Mouse (Mus musculus) heart, postnatal 0 days (tissue): Measurements from ENCODE around the gene Slit2. TPM values are rescaled to one million over a fixed set of nuclear protein-coding genes. Genes with fewer than 3 reads are reported as not detected.
A peak's percentile ranks its signal among the peaks of the same experiment; 100 is the strongest.

ENCODE experiments used
- ATAC-seq: fragments of 200-750 bp; cut with Nextera tagmentation; 2 replicates; pipeline ENCODE4 v1.8.0; 2017; ENCODE audit warnings: low read depth, moderate number of reproducible peaks, moderate library complexity; ENCODE audit not compliant: insufficient read depth
- DNase-seq: peaks from one replicate; pipeline ENCODE4 v3.0.0-alpha.2; 2016; ENCODE audit warnings: low spot score
- H3K27ac ChIP-seq: fragments of 300-500 bp; sonication (generic); 2 replicates; pipeline ENCODE4 v1.5.1; 2014; ENCODE audit warnings: low read depth, mild to moderate bottlenecking
- H3K27me3 ChIP-seq: fragments of 300-500 bp; sonication (generic); 2 replicates; pipeline ENCODE4 v1.6.1; 2014; ENCODE audit warnings: low read length, mixed read lengths; ENCODE audit not compliant: control insufficient read depth, insufficient read depth
- H3K36me3 ChIP-seq: fragments of 300-500 bp; sonication (generic); replicated peaks from 2 replicates; pipeline ENCODE4 v1.6.1; 2014; ENCODE audit warnings: low read length, mixed read lengths; ENCODE audit not compliant: control insufficient read depth, insufficient read depth
- H3K4me1 ChIP-seq: fragments of 300-500 bp; sonication (generic); 2 replicates; pipeline ENCODE4 v1.6.1; 2014; ENCODE audit warnings: antibody characterized with exemption; ENCODE audit not compliant: control insufficient read depth, insufficient read depth
- H3K4me2 ChIP-seq: fragments of 300-500 bp; sonication (generic); 2 replicates; pipeline ENCODE4 v1.6.1; 2014; ENCODE audit warnings: low read depth, mild to moderate bottlenecking, low read length, moderate library complexity
- H3K4me3 ChIP-seq: fragments of 300-500 bp; sonication (generic); 2 replicates; pipeline ENCODE4 v1.5.1; 2014; ENCODE audit warnings: low read depth, low read length
- H3K9ac ChIP-seq: fragments of 300-500 bp; sonication (generic); replicated peaks from 2 replicates; pipeline ENCODE4 v1.6.1; 2014; ENCODE audit warnings: low read depth, low read length, mixed read lengths
- H3K9me3 ChIP-seq: fragments of 300-500 bp; sonication (generic); replicated peaks from 2 replicates; pipeline ENCODE4 v1.6.1; 2016; ENCODE audit warnings: low read length; ENCODE audit not compliant: control insufficient read depth
- CTCF ChIP-seq: IDR thresholded peaks from 2 replicates; pipeline ENCODE4 v1.5.1; 2016; ENCODE audit warnings: antibody characterized with exemption, control low read depth, low read depth
- EP300 ChIP-seq: IDR thresholded peaks from 2 replicates; pipeline ENCODE4 v1.6.1; 2016; ENCODE audit warnings: antibody characterized with exemption, low read depth
- WGBS: fragments of 180-500 bp; shearing (Covaris S2); extraction: QIAGEN DNeasy Blood & Tissue Kit; methylation state at CpG from one replicate; pipeline ENCODE4 v1.1.7; 2014; 5-methylcytosine and 5-hydroxymethylcytosine counted together
- microRNA-seq: library from miRNA; unstranded; fragments of <30 nt; microRNA quantifications from one replicate; pipeline ENCODE4, GENCODE M21; 2016
- polyA plus RNA-seq: library from polyadenylated mRNA; unstranded; fragments of >200 nt; fragmentation: Nextera tagmentation; extraction: Ambion mirVana; gene quantifications from 2 replicates; pipeline ENCODE4 v1.2.1, GENCODE M21; 2015
- total RNA-seq: library from RNA; depleted of rRNA; stranded (reverse); fragments of >200 nt; gene quantifications from 2 replicates; pipeline ENCODE4 v1.2.3, GENCODE M21; 2014; ENCODE audit warnings: low replicate concordance

Slit2 gene
- total and polyA plus RNA-seq, 2 experiments from 2014 or later = 4.9 to 17.6 TPM

GRCm38 (mm10) chr5:48349309-48349708 is 366.4 kb downstream of the Slit2 start:
- Histone ChIP-seq H3K9ac (no peak overlapping the region), H3K9me3 (no peaks in the 10 kb centered on the region), H3K27me3 (no peaks in the 10 kb centered on the region), H3K4me1 (no peaks in the 10 kb centered on the region), H3K4me3 (no peak overlapping the region), H3K4me2 (no peak overlapping the region), H3K27ac (no peak overlapping the region), H3K36me3 (no peaks in the 10 kb centered on the region)
- no peak for TF ChIP-seq CTCF
- TF ChIP-seq EP300 = no peak
- 80% methylated on average over 1 of the region's 1 CpGs for WGBS
- ATAC-seq (no peak), DNase-seq (no peak)

Small RNA genes within 50 kb of the gene (microRNA-seq; reads per million reads assigned to microRNA genes)
- gene Mir218-1 = 21.2 reads per million, percentile 38 among the genes with 10 or more reads in this experiment
